Mouse (Mus musculus) liver, embryonic 18 days (tissue): Measurements from ENCODE around the gene Olfr484. TPM values are rescaled to one million over a fixed set of nuclear protein-coding genes. Genes with fewer than 3 reads are reported as not detected.

Source experiments
- polyA plus RNA-seq: library from polyadenylated mRNA; depleted of rRNA; stranded (reverse); fragments of >200 nt; gene quantifications from 2 replicates; pipeline ENCODE4 v1.2.3, GENCODE M21; 2012; rRNA removed

Olfr484 gene
- not detected in 2 replicates for polyA plus RNA-seq

GRCm38 (mm10) chr7:108127349-108127748 is at the start of gene Olfr484:
Gene Olfr484, minus strand, starts transcription at chr7:108127449.

GRCm38 (mm10) chr7:108172642-108173041 is 45.4 kb upstream of the Olfr484 start, which contains the start of gene Olfr486:
Gene Olfr486, minus strand, starts transcription at chr7:108172742.

GRCm38 (mm10) chr7:108159771-108160170 is 32.5 kb upstream of the Olfr484 start, which contains the start of gene Olfr485:
Gene Olfr485, minus strand, starts transcription at chr7:108159871.

GRCm38 (mm10) chr7:108100549-108100948 is 26.7 kb downstream of the Olfr484 start, which contains the start of gene Olfr483:
Gene Olfr483, plus strand, starts transcription at chr7:108100849.

GRCm38 (mm10) chr7:108097486-108097885 is 29.8 kb downstream of the Olfr484 start, which contains the start of gene Olfr482:
Gene Olfr482, minus strand, starts transcription at chr7:108097586.

GRCm38 (mm10) chr7:108079555-108079954 is 47.7 kb downstream of the Olfr484 start, which contains the start of gene Olfr481:
Gene Olfr481, plus strand, starts transcription at chr7:108079855.

Other genes with a start within 250 kb of the Olfr484 start
- gene Olfr472, start 229.5 kb downstream of the Olfr484 start, polyA plus RNA-seq: not detected in 2 replicates
- gene Olfr473, start 197.0 kb downstream of the Olfr484 start, polyA plus RNA-seq: not detected in 2 replicates
- gene Olfr474, start 172.8 kb downstream of the Olfr484 start, polyA plus RNA-seq: not detected in 2 replicates
- not detected in 2 replicates for gene Olfr476, start 162.6 kb downstream of the Olfr484 start, polyA plus RNA-seq
- not detected in 2 replicates for gene Olfr477, start 140.8 kb downstream of the Olfr484 start, polyA plus RNA-seq
- not detected in 2 replicates for gene Olfr478, start 93.5 kb downstream of the Olfr484 start, polyA plus RNA-seq
- gene Olfr479, start 76.8 kb downstream of the Olfr484 start, polyA plus RNA-seq: not detected in 2 replicates
- gene Olfr480, start 60.1 kb downstream of the Olfr484 start, polyA plus RNA-seq: not detected in 2 replicates
- not detected in 2 replicates for gene Olfr481, start 47.6 kb downstream of the Olfr484 start, polyA plus RNA-seq
- 0.01 TPM in 1 of 2 replicates, not detected in the other for gene Olfr482, start 29.9 kb downstream of the Olfr484 start, polyA plus RNA-seq
- not detected in 2 replicates for gene Olfr483, start 26.6 kb downstream of the Olfr484 start, polyA plus RNA-seq
- not detected in 2 replicates for gene Olfr485, start 32.4 kb upstream of the Olfr484 start, polyA plus RNA-seq
- not detected in 2 replicates for gene Olfr486, start 45.3 kb upstream of the Olfr484 start, polyA plus RNA-seq
- not detected in 2 replicates for gene Olfr487, start 87.2 kb upstream of the Olfr484 start, polyA plus RNA-seq
- not detected in 2 replicates for gene Olfr488, start 130.9 kb upstream of the Olfr484 start, polyA plus RNA-seq
- gene Olfr490, start 161.5 kb upstream of the Olfr484 start, polyA plus RNA-seq: not detected in 2 replicates
- gene Olfr491, start 186.0 kb upstream of the Olfr484 start, polyA plus RNA-seq: not detected in 2 replicates
- not detected in 2 replicates for gene Olfr492, start 196.2 kb upstream of the Olfr484 start, polyA plus RNA-seq
- not detected in 2 replicates for gene Olfr493, start 219.5 kb upstream of the Olfr484 start, polyA plus RNA-seq
- not detected in 2 replicates for gene Olfr494, start 237.9 kb upstream of the Olfr484 start, polyA plus RNA-seq